Mouse (Mus musculus): ENCODE measurements at regions not wholly inside any gene's neighbourhood (a gene's known extent, or its start where the extent isn't known, plus 50 kb on each side); places are given as distances from the start of the nearest gene placed in this dataset.
"Not testable (repeated sequence)": the region's sequence is repeated elsewhere in the genome, so short reads cannot be mapped to it uniquely, and the experiment has no call there.

- no peak for DNase-seq (ENCODE audit: low spot score in 2 of 2)
These were observed 210.5 kb downstream of the Zfp619 start for GRCm38 (mm10) chr7:39727935-39728557.

GRCm38 (mm10) chr7:39728930-39729329, 211.4 kb downstream of the Zfp619 start:
- no peak for DNase-seq (ENCODE audit: low spot score in 2 of 2)

- DNase-seq (ENCODE audit: low spot score in 2 of 2), result no peak
These were observed 212.2 kb downstream of the Zfp619 start for GRCm38 (mm10) chr7:39729723-39730122.

GRCm38 (mm10) chr7:39732790-39733189, 215.2 kb downstream of the Zfp619 start:
- DNase-seq (ENCODE audit: low spot score in 2 of 2), result no peak

GRCm38 (mm10) chr7:39748395-39748794, 230.8 kb downstream of the Zfp619 start:
- DNase-seq (ENCODE audit: low spot score in 2 of 2), result not testable (repeated sequence)

- DNase-seq (ENCODE audit: low spot score in 2 of 2), result no peak
These were observed 232.9 kb downstream of the Zfp619 start for GRCm38 (mm10) chr7:39750448-39750847.

- DNase-seq (ENCODE audit: low spot score in 2 of 2), result no peak
These were observed 246.8 kb downstream of the Zfp619 start for GRCm38 (mm10) chr7:39764366-39764765.

- no peak for DNase-seq (ENCODE audit: low spot score in 2 of 2)
These were observed 247.5 kb downstream of the Zfp619 start for GRCm38 (mm10) chr7:39765094-39765493.

- DNase-seq (ENCODE audit: low spot score in 2 of 2), result no peak
These were observed 255.7 kb downstream of the Zfp619 start for GRCm38 (mm10) chr7:39773291-39773690.

- DNase-seq (ENCODE audit: low spot score in 2 of 2), result no peak
These were observed 271.8 kb downstream of the Zfp619 start for GRCm38 (mm10) chr7:39789321-39789720.

GRCm38 (mm10) chr7:39789880-39790279, 272.3 kb downstream of the Zfp619 start:
- DNase-seq (ENCODE audit: low spot score in 2 of 2), result no peak

GRCm38 (mm10) chr7:39794751-39795150, 277.2 kb downstream of the Zfp619 start:
- DNase-seq (ENCODE audit: low spot score in 2 of 2), result no peak

- peak; percentile 12 to 17 for DNase-seq (ENCODE audit: low spot score in 2 of 2)
These were observed 286.7 kb downstream of the Zfp619 start for GRCm38 (mm10) chr7:39804276-39804675.

GRCm38 (mm10) chr7:39818036-39818435, 300.5 kb downstream of the Zfp619 start:
- no peak for DNase-seq (ENCODE audit: low spot score in 2 of 2)

- DNase-seq (ENCODE audit: low spot score in 2 of 2), result no peak
These were observed 305.1 kb downstream of the Zfp619 start for GRCm38 (mm10) chr7:39822550-39823178.

GRCm38 (mm10) chr7:39828378-39828777, 310.8 kb downstream of the Zfp619 start:
- no peak for DNase-seq (ENCODE audit: low spot score in 2 of 2)

GRCm38 (mm10) chr7:39830831-39831230, 313.3 kb downstream of the Zfp619 start:
- DNase-seq (ENCODE audit: low spot score in 2 of 2), result no peak

- DNase-seq (ENCODE audit: low spot score in 2 of 2), result no peak
These were observed 324.4 kb downstream of the Zfp619 start for GRCm38 (mm10) chr7:39841988-39842387.

GRCm38 (mm10) chr7:39847914-39848782, 330.6 kb downstream of the Zfp619 start:
- peak; percentile 63 to 69 for DNase-seq (ENCODE audit: low spot score in 2 of 2)

GRCm38 (mm10) chr7:39857301-39857700, 339.7 kb downstream of the Zfp619 start:
- DNase-seq (ENCODE audit: low spot score in 2 of 2), result no peak

- no peak for DNase-seq (ENCODE audit: low spot score in 2 of 2)
These were observed 345.3 kb downstream of the Zfp619 start for GRCm38 (mm10) chr7:39862835-39863234.

GRCm38 (mm10) chr7:39864130-39864529, 346.6 kb downstream of the Zfp619 start:
- DNase-seq (ENCODE audit: low spot score in 2 of 2), result no peak

All from left cerebral cortex, adult 18-20 months (tissue).